Mouse (Mus musculus): Measurements from ENCODE around the gene Pigw. TPM values are rescaled to one million over a fixed set of nuclear protein-coding genes. Genes with fewer than 3 reads are reported as not detected.

Gene Pigw
- polyA plus RNA-seq, 1 experiment: 8.2 TPM

Other genes with a start within 250 kb of the Pigw start
- gene Mrm1, start 60.8 kb downstream of the Pigw start, polyA plus RNA-seq (2012; rRNA removed): 10.8 and 13.1 TPM in 2 replicates
- 13.5 and 15.8 TPM in 2 replicates for gene Dhrs11, start 51.3 kb downstream of the Pigw start, polyA plus RNA-seq (2012; rRNA removed)
- gene Ggnbp2, start 9.5 kb downstream of the Pigw start, polyA plus RNA-seq (2012; rRNA removed): 85.6 and 91.4 TPM in 2 replicates
- 14.5 and 17.4 TPM in 2 replicates for gene Myo19, start 137 bp downstream of the Pigw start, polyA plus RNA-seq (2012; rRNA removed)
- 22.6 and 25.4 TPM in 2 replicates for gene Znhit3, start 36.1 kb upstream of the Pigw start, polyA plus RNA-seq (2012; rRNA removed)
- 0.58 and 1.1 TPM in 2 replicates for gene Car4, start 77.5 kb upstream of the Pigw start, polyA plus RNA-seq (2012; rRNA removed)

Measured in urinary bladder, adult 2 months (tissue).